Mouse (Mus musculus) liver, postnatal 0 days (tissue): ENCODE data around the gene Tinag.

Experiments
- CTCF ChIP-seq: sonication (generic); IDR thresholded peaks from 2 replicates; pipeline ENCODE4 v1.5.1; 2016; ENCODE audit warnings: antibody characterized with exemption, low read depth
- EP300 ChIP-seq: IDR thresholded peaks from 2 replicates; pipeline ENCODE4 v1.6.1; 2016; ENCODE audit warnings: antibody characterized with exemption, low read depth, mild to moderate bottlenecking

- TF ChIP-seq CTCF (no peak), EP300 (no peak)
Observed at GRCm38 (mm10) chr9:77046067-77046715, 597 bp upstream of the Tinag start.
